Mouse (Mus musculus) thymus, adult 2 months (tissue): ENCODE measurements around the gene Exosc6.

Source experiments
- CTCF ChIP-seq: fragments of 200-500 bp; IDR thresholded peaks from 2 replicates; pipeline ENCODE4 v1.5.1; 2012; ENCODE audit warnings: mild to moderate bottlenecking, control low read depth, low read length, moderate library complexity, borderline replicate concordance; ENCODE audit not compliant: control insufficient read depth, poor library complexity, insufficient read depth; ENCODE audit errors: extremely low read depth
- POLR2A ChIP-seq: fragments of 200-500 bp; IDR thresholded peaks from 2 replicates; pipeline ENCODE4 v1.6.1; 2012; ENCODE audit warnings: mild to moderate bottlenecking, low read length, control low read depth, moderate library complexity; ENCODE audit not compliant: control insufficient read depth, poor library complexity, insufficient read depth; ENCODE audit errors: extremely low read depth

- TF ChIP-seq CTCF (no peak), POLR2A (no peak)
Measured at GRCm38 (mm10) chr8:111030045-111030444, 26.1 kb upstream of the Exosc6 start.
